Mouse (Mus musculus): Measurements from ENCODE around the gene Pigk. TPM values are rescaled to one million over a fixed set of nuclear protein-coding genes. Genes with fewer than 3 reads are reported as not detected.
"Not testable (repeated sequence)": the region's sequence is repeated elsewhere in the genome, so short reads cannot be mapped to it uniquely, and the experiment has no call there.

The Pigk gene
- polyA plus RNA-seq, 1 experiment from 2014 or later = 41.7 TPM

GRCm38 (mm10) chr3:152764516-152765312, 50.8 kb downstream of the Pigk start:
- no peak for DNase-seq (ENCODE audit: low spot score)

GRCm38 (mm10) chr3:152767485-152767884, 53.6 kb downstream of the Pigk start:
- no peak for DNase-seq (ENCODE audit: low spot score)

- no peak for DNase-seq (ENCODE audit: low spot score)
These were observed 56.2 kb downstream of the Pigk start for GRCm38 (mm10) chr3:152770056-152770455.

- DNase-seq (ENCODE audit: low spot score) = no peak
These were observed 62.5 kb downstream of the Pigk start for GRCm38 (mm10) chr3:152776363-152776762.

GRCm38 (mm10) chr3:152776872-152777540, 63.1 kb downstream of the Pigk start:
- DNase-seq (ENCODE audit: low spot score) = no peak

GRCm38 (mm10) chr3:152779819-152780218, 65.9 kb downstream of the Pigk start:
- no peak for DNase-seq (ENCODE audit: low spot score)

GRCm38 (mm10) chr3:152783792-152784191, 69.9 kb downstream of the Pigk start:
- peak; percentile 74 for DNase-seq (ENCODE audit: low spot score)

GRCm38 (mm10) chr3:152784353-152784752, 70.5 kb downstream of the Pigk start:
- DNase-seq (ENCODE audit: low spot score) = not testable (repeated sequence)

- DNase-seq (ENCODE audit: low spot score) = not testable (repeated sequence)
These were observed 74.5 kb downstream of the Pigk start for GRCm38 (mm10) chr3:152788301-152788953.

GRCm38 (mm10) chr3:152792601-152793000, 78.7 kb downstream of the Pigk start:
- DNase-seq (ENCODE audit: low spot score) = no peak

GRCm38 (mm10) chr3:152793006-152793405, 79.1 kb downstream of the Pigk start:
- no peak for DNase-seq (ENCODE audit: low spot score)

GRCm38 (mm10) chr3:152796216-152796615, 82.3 kb downstream of the Pigk start:
- DNase-seq (ENCODE audit: low spot score) = no peak

- no peak for DNase-seq (ENCODE audit: low spot score)
These were observed 83.5 kb downstream of the Pigk start for GRCm38 (mm10) chr3:152797354-152797753.

GRCm38 (mm10) chr3:152799738-152800431, 86.0 kb downstream of the Pigk start:
- DNase-seq (ENCODE audit: low spot score) = peak; percentile 23

- DNase-seq (ENCODE audit: low spot score) = no peak
These were observed 100.0 kb downstream of the Pigk start for GRCm38 (mm10) chr3:152813905-152814304.

- no peak for DNase-seq (ENCODE audit: low spot score)
These were observed 101.2 kb downstream of the Pigk start for GRCm38 (mm10) chr3:152815110-152815509.

- DNase-seq (ENCODE audit: low spot score) = no peak
These were observed 106.5 kb downstream of the Pigk start for GRCm38 (mm10) chr3:152820406-152820805.

- peak; percentile 43 for DNase-seq (ENCODE audit: low spot score)
These were observed 107.3 kb downstream of the Pigk start for GRCm38 (mm10) chr3:152821202-152821601.

GRCm38 (mm10) chr3:152831377-152831776, 117.5 kb downstream of the Pigk start:
- DNase-seq (ENCODE audit: low spot score) = no peak

- no peak for DNase-seq (ENCODE audit: low spot score)
These were observed 118.1 kb downstream of the Pigk start for GRCm38 (mm10) chr3:152831974-152832373.

GRCm38 (mm10) chr3:152832436-152832835, 118.5 kb downstream of the Pigk start:
- DNase-seq (ENCODE audit: low spot score) = no peak

- DNase-seq (ENCODE audit: low spot score) = no peak
These were observed 123.5 kb downstream of the Pigk start for GRCm38 (mm10) chr3:152837407-152837806.

Measured in thymus, postnatal 0 days (tissue).